Mouse (Mus musculus) adrenal gland, postnatal 36 days (tissue): ENCODE measurements at regions not wholly inside any gene's neighbourhood (a gene's known extent, or its start where the extent isn't known, plus 50 kb on each side); places are given as distances from the start of the nearest gene placed in this dataset.

Experiments used
- DNase-seq, 2 experiments: peaks; one replicate each; pipeline ENCODE4 v3.0.0; 2021; ENCODE audit warnings: mixed read lengths in 1 of 2

DNA sequence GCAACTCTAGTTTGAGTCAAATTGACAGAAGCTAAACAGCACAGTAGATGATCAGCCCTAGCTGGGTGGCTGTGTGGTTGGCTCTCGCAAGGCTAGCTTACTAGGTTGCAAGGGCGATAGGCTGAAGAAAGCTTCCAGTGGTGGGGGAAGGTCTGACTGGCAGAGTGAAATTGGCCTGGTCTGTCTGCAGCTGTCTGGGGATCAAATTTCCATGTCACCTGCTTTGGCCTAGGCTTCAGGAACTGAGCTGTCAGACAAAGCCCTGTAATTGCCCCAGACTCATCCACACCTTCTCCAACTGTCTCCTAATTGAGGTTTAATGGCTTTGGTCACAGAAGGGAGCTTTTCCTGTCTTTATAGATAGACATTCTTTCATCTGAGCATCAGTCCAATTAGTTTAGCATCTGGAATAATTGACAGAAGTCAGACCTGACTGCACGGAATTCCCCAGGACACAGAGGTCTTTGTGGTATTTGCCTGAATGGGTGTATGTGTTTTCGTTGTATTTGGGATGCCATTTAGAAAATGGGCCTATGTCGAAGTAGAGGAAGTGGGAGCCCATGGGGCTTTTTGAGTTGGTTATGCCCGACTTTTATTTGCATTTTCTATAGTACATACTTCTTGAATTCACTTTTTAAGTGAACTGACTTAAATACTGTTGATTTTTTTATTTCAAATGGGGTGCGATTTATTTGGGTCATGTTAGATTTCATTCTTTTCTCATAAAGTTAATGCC, 348.2 kb downstream of the Hlx start:
- DNase-seq, result no peak

DNA sequence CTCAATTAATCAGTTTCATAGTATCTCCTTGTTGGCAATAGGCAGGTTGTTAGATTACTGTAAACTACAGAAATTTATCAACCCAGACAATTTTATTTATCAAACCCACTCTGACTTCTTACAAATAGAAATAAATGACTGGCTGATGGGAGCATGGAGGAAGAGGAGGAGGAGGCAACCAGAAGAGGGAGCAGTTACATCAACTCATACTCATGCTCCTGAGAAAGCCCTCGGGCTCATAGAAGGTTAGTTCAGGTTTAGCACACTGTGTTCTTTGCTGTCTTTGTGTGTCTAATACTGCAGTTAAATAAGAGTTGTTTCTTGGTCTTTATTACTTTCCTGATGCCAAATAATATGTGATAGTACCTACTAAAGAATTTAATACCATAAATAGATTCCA, 344.6 kb upstream of the 1700056E22Rik start:
- no peak for DNase-seq

DNA sequence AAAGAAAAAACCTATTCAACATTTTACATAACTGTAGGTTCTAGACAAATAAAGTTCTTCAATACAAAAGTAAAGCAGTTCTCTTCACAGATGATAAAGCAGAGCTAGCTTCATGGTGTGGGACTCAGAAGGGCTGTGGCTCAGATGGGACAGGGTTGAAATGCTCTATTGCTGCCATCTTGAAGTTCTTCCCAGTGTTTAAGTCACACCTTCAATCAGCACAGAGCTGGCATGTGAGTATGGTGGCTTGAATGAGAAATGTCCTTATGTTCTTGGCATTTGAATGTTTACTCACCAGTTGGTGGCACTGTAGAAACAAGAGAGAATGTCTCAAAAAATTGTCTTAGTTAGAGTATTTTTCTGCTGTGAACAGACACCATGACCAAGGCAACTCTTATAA, 330.9 kb upstream of the 1700056E22Rik start:
- DNase-seq, result no peak

DNA sequence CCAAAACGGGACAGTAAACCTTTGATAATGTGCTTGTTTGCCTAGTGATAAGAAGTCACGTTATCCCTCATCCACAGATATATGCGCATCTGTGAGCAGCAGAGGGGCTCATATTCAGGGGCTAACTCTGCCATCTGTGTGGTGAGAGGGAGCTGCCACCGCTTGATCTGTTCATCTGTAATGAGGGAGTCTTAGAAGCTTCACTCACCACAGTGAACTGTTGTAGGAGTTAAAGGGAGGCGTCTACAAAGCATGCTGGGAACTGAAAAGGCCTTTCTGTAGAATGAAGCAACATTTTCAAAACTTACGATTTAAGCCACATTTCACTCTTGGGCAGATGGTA, 324.1 kb upstream of the 1700056E22Rik start:
- DNase-seq, result no peak

DNA sequence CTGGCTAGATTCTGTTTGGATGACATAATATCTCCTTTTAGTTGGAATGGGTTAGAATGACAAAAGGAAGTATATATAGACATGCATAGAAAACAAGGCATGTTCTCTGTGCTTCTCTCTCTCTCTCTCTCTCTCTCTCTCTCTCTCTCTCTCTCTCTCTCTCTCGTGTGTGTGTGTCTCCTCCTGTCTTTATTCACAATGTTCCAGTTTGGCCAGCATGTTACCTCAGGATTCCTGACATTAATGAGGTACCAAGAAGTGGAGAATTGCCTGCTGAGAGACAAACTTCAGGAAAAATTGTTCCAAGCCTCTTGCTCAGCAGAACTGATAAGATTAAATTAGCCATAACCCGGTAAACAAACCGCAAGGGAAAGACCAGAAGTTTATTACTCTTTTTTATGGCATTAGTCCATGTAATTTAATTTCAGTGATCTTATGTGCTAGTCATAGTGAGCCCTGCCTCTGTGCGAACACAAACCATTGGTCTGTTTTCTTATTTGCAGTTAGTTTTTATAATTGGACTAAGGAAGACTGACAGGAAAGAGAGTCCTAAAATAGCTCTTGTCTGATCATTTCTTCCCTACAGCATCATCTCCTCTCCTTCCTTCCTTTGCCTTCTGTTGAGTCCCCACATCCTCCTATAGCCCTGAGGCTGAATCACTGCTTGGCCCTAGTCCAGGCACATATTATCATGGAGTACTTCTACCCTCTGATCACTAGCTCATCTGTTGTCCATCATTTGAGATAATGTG, 323.5 kb upstream of the 1700056E22Rik start:
- no peak for DNase-seq

DNA sequence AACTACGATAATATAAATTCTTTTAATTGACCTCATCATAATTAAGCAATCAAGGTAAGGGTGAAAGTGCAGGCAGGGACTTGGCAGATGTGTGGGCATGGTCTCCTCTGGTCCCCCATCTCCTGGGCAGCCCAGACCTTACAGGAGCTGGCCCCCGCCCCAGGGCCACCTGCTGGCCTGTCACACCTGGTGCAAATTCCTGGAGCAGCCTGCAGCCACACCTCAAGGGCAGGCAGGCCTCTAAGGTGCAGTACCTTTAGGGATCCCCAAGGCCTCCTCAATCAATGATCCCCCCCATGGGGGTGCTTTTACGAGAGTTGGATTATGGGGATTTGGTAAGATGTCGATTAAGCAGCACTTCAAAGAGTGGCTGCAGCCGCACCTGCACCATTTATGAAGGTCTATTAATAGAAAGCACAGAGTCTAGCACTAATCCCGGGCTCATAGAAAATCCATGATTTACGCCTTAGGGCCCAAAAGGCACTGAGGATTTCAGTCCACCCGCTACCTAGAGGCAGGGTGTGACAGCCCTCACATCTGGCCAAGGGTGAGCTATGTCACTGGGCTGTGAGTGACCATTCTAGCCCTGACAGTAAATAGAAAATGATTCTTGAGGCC, 319.8 kb upstream of the 1700056E22Rik start:
- DNase-seq, result no peak

DNA sequence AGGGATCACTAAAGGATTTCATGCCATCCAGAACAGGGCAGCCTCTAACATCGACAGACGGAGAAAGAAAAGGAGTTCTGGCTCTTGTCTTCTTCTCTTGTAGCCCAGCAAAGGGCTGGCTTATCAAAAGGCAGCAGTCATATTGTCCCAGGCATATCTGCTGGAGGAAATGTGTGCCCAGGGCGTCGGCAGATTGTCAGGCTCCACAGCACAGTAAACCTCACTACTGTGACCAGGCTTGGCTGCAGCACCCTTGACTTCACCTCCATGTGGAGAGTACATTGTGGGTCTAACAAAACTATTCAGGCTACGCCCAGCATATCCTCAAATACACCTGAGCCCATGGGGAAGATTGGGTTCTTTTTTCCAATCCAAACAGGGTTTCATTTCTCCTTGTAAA, 317.7 kb upstream of the 1700056E22Rik start:
- no peak for DNase-seq

DNA sequence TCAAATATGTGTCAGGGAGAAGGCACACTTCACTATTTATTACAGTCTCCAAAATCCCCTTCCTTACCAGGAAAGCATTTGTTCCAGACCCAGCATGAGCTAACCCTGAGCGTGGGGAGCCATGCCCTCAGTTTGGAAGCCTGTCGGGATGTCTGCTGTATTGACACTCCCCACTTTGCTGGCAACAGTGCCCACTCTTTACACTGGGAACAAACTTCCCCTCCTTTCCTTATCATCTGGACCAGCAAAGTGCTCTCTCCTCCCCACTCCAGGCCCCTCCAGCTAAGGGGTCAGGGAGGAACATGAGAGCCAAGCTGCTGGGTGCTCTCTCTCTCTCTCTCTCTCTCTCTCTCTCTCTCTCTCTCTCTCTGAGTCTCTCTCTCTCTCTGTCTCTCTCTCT, 310.7 kb upstream of the 1700056E22Rik start:
- no peak for DNase-seq

DNA sequence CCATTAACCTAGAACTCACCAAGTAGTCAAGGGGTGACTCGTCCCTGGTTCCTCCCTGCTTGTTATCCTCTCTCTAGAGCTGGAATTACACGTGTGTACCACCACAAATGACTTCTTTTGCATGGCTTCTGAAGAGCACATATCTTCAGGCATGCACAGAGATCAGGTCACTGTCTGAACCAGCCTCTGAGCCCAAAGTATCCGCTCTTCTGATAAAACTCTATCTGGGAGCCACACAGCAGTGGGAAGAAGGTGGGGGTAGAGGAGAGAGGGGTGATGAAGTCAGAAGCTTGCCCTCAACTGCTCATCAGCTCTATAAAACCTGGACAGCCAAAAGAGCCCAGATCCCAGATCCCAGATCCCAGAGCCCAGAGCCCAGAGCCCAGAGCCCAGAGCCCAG, 301.9 kb upstream of the 1700056E22Rik start:
- no peak for DNase-seq

DNA sequence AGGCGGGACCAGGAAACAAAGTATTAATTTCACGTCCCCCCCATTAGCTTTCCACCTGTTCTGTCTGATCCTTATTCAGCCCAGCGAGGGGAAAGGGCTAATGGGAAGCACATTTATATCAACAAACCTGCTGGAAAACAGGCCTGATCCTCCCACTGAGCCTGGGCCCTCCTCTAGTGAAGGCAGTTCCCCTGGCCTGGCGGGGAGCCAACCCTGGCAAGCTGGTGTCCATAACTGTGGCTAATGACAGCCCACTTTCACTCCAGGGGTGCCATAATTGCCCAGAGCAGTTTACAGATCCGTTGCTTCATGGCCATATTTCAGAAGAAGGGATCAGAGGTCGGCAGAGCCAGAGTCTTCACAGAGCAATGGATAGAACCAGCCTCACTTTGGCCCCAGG, 301.2 kb upstream of the 1700056E22Rik start:
- DNase-seq, result no peak

DNA sequence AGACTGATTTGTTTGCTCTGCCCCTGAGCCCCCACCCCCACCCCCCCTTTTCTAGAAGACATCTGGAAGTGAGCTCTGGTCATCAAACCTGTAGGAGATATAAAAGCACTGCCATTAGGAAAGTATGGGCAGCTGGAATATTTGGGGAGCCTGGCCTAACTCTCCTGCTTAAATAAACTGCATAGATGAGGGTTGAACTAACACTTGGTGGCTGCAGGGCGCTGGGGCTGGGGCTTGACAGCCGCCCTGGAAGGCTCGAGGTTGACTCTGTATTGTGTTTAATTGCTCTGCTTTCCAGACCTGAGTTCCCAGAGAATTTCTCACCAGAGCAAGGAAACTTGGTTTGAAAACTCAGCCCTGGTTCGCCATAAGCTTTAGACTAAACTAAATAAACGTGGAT, 300.7 kb upstream of the 1700056E22Rik start:
- no peak for DNase-seq

DNA sequence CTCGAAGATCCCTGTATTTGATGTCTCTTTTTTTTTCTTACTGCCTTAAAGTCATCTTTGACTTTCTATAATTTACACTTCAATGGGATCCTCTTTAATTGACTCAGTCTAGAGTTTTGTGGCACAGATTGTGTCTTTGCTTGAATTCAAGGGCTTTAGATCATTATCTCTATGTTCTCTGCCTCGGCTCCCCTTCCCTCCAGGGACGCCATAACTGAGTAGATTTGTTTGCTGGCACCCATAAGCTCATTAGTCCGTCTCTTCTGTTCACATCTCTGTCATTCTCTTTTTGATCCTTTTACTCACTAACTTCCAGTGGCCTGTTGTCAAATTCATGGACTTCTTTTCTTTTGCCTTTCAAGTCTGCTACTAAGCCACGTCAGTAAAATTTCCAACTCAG, 299.0 kb upstream of the 1700056E22Rik start:
- DNase-seq, result no peak

DNA sequence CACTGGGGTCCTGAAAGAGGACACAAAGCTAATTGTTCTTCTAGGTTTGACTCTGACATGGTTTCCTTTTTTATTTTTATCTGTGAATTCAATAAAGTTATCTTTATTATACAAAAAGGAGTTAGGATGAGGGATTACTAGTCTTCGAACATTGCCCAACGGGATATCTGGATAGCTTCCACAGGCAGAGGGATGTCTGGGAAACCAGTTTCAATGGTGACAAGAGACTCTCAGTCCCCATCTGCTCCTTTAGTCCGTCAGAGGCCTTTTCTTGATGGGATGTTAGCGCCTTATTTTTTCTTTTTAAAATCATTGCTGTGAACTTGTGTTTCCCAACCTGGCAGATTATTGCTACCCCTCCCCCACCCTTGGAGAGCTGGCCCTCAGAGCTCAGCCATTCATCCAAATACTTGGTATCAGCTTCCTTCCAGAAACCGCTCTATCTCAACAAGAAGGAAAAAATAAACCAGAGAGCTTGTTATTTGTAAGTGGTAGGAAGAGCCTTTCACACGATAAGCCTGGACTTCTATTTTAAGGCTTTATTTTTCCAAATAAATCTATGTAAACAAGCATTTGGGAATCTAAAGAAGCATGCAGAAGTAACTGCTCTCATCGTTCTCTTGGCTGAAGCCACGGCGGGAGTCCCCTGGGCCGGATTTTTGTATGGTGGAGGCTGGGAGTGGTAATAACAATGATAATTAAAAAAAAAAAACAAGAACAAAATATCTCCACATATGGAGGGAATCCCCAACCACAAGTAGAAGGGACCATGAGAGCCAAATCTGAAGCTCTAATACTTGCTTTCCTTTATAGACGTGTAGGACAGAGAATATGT, 296.6 kb upstream of the 1700056E22Rik start:
- DNase-seq, result peak in 1 of 2 experiments; percentile 3

DNA sequence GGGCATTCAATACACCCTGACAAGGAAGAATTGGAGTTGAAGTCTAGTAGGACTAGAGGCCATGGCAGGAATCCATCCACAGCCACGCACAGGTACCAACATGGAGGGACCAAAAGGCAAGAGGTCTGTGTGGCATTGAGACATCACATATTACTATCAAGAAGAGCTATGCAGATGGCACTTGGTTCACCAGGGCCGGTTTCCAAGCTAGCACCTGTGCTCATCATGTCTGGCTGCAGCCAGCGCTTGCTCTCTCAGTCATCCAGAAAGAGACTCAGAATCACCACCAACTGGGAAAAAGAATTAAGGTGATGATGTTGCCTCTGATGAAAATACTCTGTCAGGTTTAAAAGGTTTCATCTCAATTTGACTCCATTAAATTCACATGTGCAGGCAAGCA, 292.1 kb upstream of the 1700056E22Rik start:
- no peak for DNase-seq

DNA sequence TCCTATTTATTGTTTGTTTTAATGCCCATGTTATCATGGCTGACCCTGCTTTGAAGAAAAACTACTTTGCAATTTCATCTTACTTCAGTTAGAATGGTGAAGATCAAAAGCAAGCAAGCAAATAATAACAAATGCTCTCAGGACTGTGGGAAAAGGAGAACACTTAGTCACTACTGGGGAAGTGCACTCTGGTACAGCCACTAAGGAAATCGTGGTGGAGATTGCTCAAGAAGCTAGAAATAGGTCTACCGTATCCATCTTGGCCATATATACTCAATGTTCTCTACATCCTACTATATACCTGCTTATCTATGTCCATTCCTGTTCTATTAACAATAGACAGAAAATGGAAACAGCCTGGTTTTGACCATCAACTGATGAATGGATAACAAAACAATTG, 290.1 kb upstream of the 1700056E22Rik start:
- no peak for DNase-seq

DNA sequence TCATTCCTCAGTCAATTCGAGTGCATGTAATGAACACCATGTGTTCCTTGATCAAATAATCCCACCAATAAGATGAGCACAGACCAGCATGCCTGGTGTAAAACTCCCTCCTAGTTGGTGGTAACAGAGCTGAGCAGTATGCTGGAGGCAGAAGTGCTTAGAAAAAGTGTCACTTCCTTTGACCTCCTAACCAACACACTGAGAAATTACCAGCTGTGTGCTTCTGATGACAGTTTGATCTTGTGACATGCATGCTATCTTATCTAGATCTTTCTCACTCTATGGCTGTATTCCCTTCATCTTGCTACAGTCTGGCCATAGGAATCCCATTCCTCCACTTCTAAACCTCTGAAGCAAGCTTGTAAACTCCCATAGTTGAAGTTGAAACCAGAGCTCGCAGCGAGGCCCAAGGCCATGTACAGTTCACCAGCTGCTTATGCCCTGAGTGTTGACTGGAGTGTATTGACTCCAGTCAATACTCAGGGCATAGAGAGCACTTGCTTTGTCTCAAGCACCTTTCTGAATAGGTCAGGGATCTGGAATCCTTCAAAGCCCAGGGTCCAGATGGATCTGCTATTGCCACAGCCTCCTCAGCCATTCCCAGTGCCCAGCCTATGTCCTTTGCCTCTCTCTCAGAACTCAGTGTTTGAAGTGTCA, 286.5 kb upstream of the 1700056E22Rik start:
- no peak for DNase-seq

DNA sequence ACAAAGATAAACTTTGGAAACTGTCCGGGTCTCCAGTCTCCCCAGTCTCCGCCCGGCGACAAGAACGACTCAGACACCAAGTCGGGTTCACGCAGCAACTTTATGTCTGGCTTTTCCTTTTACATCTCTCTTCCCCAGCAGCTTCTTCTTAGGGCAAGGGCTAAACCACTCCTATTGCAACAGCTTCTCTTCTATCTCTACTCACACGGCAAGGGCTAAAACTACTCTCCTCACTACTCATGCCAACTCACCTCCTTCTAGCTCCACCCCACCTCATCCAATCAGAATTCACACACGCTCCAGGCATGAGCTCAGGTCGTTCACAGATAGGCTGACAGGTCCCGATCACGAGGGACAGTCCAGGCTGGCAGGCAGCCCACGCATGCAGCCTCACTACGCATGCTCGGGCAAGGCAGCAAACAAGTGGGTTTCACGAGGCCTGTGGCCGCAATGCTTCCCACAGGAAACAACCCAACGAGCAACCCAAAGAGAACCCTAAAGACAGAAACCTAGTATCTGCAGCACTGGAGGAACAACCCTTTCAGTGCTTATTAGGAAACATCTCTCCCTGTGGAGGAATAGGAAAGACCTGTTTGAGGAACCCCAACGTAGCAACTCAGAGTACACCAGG, 276.2 kb upstream of the 1700056E22Rik start:
- DNase-seq, result no peak

DNA sequence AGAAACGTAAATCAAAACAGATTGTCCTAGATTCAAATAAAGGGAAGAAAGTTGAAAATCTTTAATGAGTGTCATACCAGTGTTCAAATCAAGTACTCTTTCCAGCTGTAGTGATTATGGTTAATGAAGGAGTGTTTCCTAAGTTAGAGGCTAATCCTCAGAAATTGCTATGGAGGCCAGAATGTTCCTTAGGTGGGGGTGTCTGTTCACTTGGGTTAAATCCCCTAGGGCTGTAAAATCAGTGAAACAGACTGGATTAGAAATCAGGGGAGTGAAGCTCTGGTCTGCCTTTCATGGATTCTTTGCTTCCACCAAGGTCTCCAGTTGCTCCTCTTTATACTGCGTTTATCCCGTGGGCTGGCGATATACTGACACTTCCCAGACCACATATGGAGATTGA, 270.7 kb upstream of the 1700056E22Rik start:
- no peak for DNase-seq

DNA sequence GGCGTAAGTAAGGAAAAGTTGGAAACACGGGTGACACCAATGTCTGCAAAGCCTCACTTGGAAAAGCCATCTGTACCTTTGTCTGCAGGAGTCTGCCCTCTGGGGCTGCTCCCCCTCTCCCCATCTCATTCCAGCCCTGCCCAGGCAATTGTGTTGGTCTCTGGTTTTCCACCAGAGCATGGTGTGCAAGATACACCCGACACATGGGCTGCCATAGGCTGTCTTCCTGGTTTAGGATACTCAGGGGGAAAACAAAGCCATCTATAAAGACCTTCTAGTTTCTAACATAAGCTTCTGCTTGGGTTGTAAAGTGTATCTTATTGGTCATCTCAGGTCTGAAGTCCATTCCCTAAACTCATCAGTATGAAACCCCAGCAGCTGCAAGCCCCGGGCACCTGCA, 270.1 kb upstream of the 1700056E22Rik start:
- DNase-seq, result no peak

DNA sequence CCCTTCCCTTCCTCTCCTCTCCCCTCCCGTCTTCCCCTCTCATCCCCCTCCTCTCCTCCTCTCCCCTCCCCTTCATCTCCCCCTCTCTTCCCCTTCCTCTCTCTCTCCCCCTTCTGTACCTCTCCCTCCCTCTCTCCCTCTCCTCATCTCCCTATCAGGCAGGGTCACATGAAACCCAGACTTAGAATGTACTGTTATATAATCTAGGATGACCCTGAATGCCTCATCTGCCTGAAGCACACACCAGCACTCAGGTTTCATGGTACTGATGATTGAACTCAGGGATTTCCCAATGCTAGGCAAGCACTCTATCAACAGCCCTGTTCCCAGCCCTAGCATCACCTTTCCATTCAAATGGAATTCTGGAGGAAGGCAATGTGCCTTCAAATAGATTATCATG, 264.6 kb upstream of the 1700056E22Rik start:
- no peak for DNase-seq

DNA sequence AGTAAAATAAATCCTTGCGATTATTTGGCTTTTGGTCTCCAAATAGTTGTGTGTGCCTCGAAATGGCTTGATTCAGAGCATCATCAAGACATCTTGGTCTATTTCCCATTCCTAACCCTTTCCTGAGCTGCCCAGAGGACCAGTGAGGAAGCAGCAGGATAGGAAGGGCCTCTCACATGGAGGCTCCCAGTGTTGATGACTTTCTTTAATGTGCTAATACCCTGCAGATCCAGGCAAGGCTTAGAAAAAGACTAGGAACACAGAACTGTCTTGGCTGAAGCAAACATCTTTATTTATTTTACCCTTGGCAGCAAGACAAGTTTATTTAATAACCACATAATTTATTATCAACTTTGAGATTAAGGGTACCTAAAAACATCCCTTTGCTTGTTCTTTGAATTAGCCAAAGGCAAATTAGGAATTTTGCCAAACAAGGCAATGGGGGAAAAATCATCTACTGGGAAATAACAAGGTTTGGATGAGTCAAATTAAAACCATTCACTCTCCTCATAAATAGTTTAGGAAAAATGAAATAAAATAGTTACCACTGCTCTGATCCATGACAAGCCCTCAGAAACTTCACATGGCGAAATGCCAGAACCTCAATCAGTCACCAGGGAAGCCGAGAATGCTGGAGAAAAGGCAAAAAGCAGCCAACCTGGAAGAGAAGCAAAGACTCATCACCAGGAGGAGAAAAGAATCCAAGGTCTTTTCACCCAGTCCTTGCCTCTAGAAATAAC, 263.1 kb upstream of the 1700056E22Rik start:
- peak in 1 of 2 experiments; percentile 12 for DNase-seq
